Mouse (Mus musculus): ENCODE data around the gene Rmnd5a.

Rmnd5a gene

DNA sequence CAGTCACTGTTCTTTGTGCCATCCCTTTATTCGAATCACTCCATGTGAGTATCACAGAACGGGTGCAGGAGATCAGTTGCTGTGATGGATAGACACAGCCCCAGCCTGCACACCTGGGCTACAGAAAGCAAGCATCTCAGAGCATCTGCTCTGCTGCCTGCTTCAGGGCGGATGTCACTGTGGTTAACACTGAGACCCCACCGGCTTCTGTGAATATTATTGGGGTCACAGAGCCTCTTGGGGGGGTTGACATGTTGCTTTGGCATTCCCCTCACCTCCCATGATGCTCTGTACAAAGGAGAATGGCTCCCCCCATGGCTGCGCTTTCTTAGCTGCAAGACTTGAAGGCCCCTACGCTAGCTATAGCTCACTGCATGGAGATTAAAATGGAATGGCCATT is 71.0 kb downstream of the Rmnd5a start:
- DNase-seq = no peak

DNA sequence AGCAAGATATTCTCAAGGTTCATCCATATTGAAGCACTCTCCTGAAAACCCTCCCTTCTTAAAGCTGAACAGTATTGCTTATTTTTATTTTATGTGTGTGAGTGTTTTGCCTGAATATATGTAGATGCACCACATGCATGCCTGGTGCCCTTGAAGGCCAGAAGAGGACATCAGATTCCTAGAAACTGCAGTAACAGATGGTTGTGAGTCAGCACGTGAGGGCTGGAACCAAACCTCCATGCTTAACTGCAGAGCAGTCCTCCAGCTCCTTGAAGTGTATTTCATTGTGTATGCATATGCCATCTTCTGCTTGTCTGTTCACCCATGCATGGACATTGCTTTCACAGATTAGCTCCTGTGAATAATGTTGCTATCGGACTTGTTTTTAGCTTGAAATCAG is 76.4 kb downstream of the Rmnd5a start:
- no peak for DNase-seq

DNA sequence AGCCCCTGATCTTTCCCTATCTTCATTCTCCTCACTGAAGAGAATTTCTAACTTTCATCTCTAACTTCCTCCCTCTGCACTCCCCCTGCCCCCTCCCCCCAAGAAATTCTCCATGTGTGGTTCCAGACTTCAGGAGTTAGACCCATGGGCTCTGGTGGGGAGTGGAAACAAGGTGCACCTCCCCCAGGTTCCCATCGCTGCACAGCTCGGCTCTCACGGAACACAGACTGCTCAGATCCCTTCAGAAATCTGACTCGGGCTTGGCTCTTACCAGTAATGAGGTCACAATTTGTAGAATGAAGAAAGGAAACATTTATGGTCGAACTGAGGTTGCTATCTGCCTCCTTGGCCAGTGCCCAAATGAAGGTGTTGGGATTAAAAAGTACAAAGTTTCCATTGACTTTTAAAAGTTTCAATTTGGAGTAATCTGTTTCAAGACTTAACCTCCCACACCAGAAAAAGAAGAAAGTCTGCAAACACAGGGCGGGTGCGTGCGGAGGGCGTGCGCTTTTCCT is 79.2 kb downstream of the Rmnd5a start:
- DNase-seq = no peak

DNA sequence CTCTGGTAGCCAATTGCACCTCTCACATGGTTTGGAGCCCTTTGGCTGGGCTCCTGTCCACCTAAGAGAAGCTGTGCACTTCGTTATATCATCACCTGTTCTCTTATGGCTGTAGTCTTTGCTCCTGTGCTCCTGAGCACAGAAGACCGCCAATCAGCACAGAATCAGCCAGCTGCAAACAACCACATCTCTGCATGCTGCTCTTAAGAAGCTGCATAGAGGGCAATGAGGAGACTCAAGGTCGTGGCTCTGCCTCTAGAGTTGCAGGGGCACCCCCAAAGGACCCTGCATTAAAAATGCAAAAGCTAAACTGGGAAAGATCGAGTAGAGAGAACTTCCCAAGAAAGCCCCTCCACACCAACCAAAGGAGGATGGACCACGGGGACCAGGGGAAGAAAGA is 79.7 kb downstream of the Rmnd5a start:
- no peak for DNase-seq

DNA sequence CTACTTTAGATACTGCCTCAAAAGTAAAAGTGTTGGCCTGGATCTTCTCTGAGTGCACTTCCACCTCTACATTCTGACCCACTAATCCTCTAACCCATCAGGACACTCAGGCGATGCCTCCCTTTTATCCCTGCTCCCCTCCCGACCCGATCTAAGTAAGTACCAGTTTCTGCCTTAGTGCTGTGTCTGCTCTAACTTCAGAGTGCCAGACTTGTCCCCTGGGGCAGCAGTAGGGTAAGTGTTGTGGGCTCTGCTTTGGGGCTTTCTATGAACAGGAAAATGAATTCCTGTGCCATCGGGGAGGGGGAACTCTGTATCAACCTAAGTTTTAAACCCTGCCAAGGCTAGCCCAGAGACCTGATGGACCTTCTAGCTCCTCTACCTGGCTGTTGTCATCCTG is 80.2 kb downstream of the Rmnd5a start:
- no peak for DNase-seq

DNA sequence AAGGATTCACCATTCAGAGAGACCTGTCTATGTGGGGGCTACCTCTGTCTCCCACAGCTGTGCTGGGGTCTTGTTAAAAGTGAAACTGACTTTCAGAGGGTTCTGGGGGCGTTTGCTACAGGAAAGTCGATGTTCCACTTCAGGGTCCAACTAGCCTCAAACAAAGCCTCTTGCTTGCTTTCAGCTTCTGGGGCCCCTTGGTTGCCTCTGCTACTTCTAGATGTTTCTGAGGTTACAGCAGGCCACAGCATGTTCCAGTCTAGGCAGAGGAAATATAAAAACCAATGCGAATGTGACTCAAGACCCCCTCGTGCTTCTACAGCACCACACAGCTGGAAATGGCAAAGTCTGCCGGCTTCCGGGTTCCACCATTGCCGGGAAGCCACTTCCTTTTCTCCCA is 82.9 kb downstream of the Rmnd5a start:
- no peak for DNase-seq

DNA sequence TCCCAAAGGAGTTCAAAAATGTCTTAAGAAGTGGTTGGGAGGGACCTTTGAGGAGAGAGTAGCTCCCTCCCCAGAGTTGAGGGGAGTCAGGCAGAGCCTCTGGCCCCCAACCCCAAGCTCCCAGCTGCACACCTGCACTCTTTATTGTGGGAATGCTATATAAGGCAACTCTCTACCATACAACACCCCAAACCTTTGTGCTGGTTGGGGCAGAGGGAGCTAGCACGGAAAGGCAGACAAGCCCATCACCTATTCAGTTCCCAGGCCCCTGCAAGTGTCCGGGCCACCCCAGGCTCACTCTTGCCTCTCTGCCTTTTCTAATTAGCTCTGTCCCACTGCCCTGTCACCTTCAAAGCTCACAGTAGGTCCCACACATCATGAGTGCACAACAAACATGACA is 86.7 kb downstream of the Rmnd5a start:
- DNase-seq = no peak

DNA sequence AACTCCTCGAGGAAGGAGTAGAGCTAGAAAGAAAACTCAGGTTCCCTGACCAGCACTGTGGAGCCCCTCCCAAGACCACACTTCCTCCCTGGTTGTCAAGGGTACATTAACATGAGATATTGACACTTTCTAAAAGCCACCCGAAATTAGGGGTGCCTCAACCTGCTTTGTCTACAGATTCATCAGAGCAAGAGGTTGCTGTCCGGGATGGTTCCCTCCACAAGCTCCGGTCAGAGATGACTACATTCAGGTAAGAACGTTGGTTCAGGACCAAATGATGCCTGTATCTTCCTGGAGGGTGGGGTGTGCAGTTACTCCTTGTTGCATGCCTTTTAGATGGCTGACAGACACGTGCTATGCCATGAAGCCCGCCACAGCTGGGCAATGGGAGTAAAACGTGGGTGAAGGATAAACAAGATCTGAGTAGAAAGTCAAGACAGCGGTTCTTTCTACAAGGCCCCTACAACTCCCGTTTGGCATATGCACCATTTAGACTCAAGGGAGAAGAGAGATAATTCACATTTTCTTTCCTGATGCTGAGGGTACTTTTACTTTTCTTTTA is 87.5 kb downstream of the Rmnd5a start:
- no peak for DNase-seq

DNA sequence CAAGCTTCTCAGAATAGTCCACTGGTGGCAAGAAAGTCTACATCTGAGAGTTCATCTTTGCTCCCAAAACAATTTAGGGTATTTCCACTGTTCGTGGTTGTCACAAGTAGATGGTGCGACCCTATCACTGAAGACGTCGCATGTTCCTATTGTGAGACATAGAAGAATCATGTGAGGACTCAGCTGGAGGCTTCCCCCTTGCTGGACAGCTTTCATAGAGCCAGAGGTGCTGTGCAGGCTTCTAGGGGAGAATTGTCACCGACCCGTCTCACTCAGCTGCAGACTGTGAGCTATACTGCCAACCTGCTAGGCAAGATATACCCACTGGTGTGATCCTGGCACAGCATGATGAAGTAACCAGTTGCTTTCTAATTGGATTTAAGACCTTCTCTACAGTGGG is 88.2 kb downstream of the Rmnd5a start:
- no peak for DNase-seq

DNA sequence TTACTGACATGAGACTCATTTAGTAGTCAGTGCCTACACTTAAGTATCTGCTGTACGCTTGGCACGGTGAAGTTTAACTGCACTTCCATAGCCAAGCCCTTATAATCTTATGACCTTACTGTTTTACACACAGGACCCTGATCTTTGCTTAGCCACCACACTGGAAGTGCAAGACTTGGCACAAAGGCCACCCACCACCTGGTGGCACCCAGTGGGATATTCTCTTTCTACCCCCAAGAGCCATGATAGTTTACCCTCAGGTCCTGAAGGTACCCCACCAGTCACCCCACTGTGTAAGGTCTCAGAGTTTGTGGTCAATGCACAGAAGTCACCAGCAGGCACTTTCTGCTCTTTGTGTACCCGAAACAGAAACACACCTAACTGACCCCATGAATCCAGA is 89.2 kb downstream of the Rmnd5a start:
- no peak for DNase-seq

DNA sequence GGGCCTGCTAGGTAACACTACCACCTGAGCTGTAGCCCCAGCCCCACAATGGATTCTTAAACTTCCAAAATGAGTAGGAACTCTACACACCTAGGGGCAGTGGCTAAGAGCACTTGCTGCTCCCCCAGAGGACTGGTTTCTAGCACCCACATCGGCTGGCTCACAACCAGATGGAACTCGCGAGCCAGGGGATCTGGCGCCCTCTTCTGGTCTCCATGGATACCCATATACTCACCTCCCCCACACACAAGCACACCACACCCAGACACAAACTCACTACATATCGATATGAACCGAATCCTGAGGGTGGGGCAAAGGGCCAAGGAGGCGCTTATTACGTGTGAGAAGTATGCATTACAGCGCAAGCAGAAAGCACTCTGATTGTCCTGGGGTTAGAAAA is 92.4 kb downstream of the Rmnd5a start:
- no peak for DNase-seq

DNA sequence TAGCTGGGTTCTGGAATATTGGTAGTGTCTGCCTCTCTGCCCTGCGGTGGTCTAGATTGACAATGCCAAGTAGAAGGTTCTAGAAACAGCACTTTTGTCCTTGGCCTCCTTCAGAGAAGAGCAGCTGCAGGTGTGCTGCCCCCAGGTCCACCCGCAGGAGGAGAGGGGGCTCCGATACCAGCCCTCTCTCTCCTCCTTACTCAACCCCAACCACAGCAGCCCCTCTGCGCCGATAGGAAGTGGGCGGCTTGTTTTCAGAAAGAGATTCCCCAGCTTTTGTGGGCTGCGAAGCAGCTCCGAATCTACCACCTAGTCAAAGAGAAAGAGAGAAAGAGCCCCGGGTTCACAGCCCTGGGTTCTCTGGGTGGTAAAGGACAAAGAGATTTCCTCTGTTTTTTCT is 99.3 kb downstream of the Rmnd5a start:
- DNase-seq = no peak

DNA sequence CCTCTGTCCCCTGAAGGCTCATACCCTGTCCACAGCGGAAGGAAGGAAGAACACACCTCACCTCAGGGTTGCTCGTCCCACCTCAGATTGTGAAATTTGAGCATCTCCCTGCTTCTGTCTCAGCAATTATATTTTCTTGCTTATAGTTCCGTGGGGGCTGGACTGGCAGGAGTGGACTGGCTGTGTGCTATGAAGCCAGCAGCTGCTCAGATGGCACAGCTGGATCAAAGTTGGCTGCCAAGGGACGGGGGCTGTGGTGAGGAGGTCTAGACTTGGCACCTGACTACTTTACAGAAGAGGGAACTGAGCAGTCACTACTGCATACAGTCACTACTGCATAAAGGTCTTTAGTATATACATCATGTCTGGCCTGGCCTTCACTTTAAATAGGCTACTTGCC is 101.1 kb downstream of the Rmnd5a start:
- DNase-seq = no peak

DNA sequence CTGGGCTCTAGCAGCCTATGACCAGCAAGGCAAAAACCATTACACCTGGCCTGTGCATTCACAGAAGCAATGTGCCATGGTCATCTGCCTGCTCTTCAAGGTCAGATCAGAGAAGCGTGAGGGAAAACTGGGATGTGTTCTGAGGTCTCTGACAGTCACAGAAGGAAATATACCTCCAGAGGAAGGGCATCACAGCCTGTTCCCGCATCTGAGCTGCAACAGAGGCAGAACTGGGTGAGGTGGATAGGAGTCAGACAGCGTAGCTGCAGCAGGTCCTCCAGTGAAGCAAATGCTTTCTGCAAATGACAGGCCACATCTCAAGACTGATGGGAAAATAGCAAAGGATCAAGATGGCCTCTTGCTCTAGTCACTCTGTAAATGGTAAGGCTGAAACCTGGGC is 101.5 kb downstream of the Rmnd5a start:
- no peak for DNase-seq
